Mouse (Mus musculus) heart, embryonic 14.5 days (tissue): ENCODE measurements around the gene Ankrd37. TPM values are rescaled to one million over a fixed set of nuclear protein-coding genes. Genes with fewer than 3 reads are reported as not detected.

ENCODE experiments used
- ATAC-seq: fragments of 200-750 bp; cut with Nextera tagmentation; 2 replicates; pipeline ENCODE4 v1.8.0; 2017; ENCODE audit warnings: low read depth, moderate TSS enrichment; ENCODE audit not compliant: insufficient number of reproducible peaks, insufficient read depth, low FRiP score
- H3K27ac ChIP-seq, 2 experiments: fragments of 200-500 bp in 1 of 2; fragments of 300-500 bp in 1 of 2; sonication (generic) in 1 of 2; replicated peaks in 1 of 2; 2 replicates each; pipeline ENCODE4 v1.5.1; 2012 to 2014; ENCODE audit warnings: low read depth in 2 of 2, low read length in 2 of 2, control low read depth in 1 of 2, mild to moderate bottlenecking in 1 of 2, mixed read lengths in 1 of 2; ENCODE audit not compliant: control insufficient read depth in 1 of 2, insufficient read depth in 1 of 2
- H3K27me3 ChIP-seq: fragments of 300-500 bp; sonication (generic); 2 replicates; pipeline ENCODE4 v1.6.1; 2014; ENCODE audit warnings: mild to moderate bottlenecking, low read length, control low read depth; ENCODE audit not compliant: control insufficient read depth, insufficient read depth
- H3K36me3 ChIP-seq: fragments of 300-500 bp; sonication (generic); 2 replicates; pipeline ENCODE4 v1.6.1; 2014; ENCODE audit warnings: mild to moderate bottlenecking, control low read depth, low read length, mixed read lengths; ENCODE audit not compliant: control insufficient read depth, insufficient read depth
- H3K4me1 ChIP-seq, 2 experiments: fragments of 200-500 bp in 1 of 2; fragments of 300-500 bp in 1 of 2; sonication (generic) in 1 of 2; 2 replicates each; pipeline ENCODE4 v1.6.1; 2012 to 2014; ENCODE audit warnings: low read length in 2 of 2, control low read depth in 1 of 2, mixed read lengths in 1 of 2; ENCODE audit not compliant: control insufficient read depth in 2 of 2, insufficient read depth in 2 of 2
- H3K4me2 ChIP-seq: fragments of 300-500 bp; sonication (generic); 2 replicates; pipeline ENCODE4 v1.6.1; 2014; ENCODE audit warnings: mild to moderate bottlenecking, low read length
- H3K4me3 ChIP-seq, 2 experiments: fragments of 200-500 bp in 1 of 2; fragments of 300-500 bp in 1 of 2; sonication (generic) in 1 of 2; 2 replicates each; pipeline ENCODE4 v1.5.1; 2012 to 2014; ENCODE audit warnings: low read length in 2 of 2, mild to moderate bottlenecking in 2 of 2, control low read depth in 1 of 2, low read depth in 1 of 2, moderate library complexity in 1 of 2; ENCODE audit not compliant: control insufficient read depth in 1 of 2, insufficient read depth in 1 of 2
- H3K9ac ChIP-seq: fragments of 300-500 bp; sonication (generic); 2 replicates; pipeline ENCODE4 v1.6.1; 2014; ENCODE audit warnings: mild to moderate bottlenecking, low read length
- H3K9me3 ChIP-seq: fragments of 300-500 bp; sonication (generic); 2 replicates; pipeline ENCODE4 v1.6.1; 2016; ENCODE audit warnings: low read length, control low read depth; ENCODE audit not compliant: control insufficient read depth
- WGBS: fragments of 180-500 bp; shearing (Covaris S2); extraction: QIAGEN DNeasy Blood & Tissue Kit; methylation state at CpG from one replicate; pipeline ENCODE4 v1.1.7; 2014; 5-methylcytosine and 5-hydroxymethylcytosine counted together
- polyA plus RNA-seq: library from polyadenylated mRNA; unstranded; fragments of >200 nt; fragmentation: Nextera tagmentation; extraction: Ambion mirVana; gene quantifications from 2 replicates; pipeline ENCODE4 v1.2.1, GENCODE M21; 2014

Gene Ankrd37
- polyA plus RNA-seq: 13.4 and 17.7 TPM in 2 replicates

- Histone ChIP-seq H3K4me2 (peak within 1 kb of the TSS; percentile 50), H3K9ac (peak within 1 kb of the TSS; percentile 41; the same call in 1 of the 2 replicates), H3K27me3 (no peaks in the 10 kb centered on the region), H3K4me1 (peaks cover 5 to 18% of the 10 kb centered on the region in 2 experiments), H3K4me3 (no peak within 1 kb of the TSS), H3K27ac (peak within 1 kb of the TSS; percentile 82 to 85), H3K9me3 (no peaks in the 10 kb centered on the region), H3K36me3 (no peaks in the 10 kb centered on the region)
- no peak for ATAC-seq
- 20% methylated on average over 4 of the region's 4 CpGs for WGBS
Measured at GRCm38 (mm10) chr8:46005596-46005995, at the start of gene Ankrd37. Ankrd37 (minus strand) TSS chr8:46005707.

GRCm38 (mm10) chr8:46040260-46040659, 34.8 kb upstream of the Ankrd37 start:
- Histone ChIP-seq H3K36me3 (peaks cover 34% of the 10 kb centered on the region), H3K4me1 (peaks cover 2 to 5% of the 10 kb centered on the region in 2 experiments; a peak in 3 of 4 replicates), H3K27ac (no peak overlapping the region), H3K9ac (no peak overlapping the region), H3K4me2 (no peak overlapping the region), H3K4me3 (no peak overlapping the region), H3K9me3 (no peaks in the 10 kb centered on the region), H3K27me3 (no peaks in the 10 kb centered on the region)
- 33% methylated on average over 13 of the region's 13 CpGs for WGBS
- ATAC-seq: no peak

- H3K9me3 ChIP-seq: no peaks in the 10 kb centered on the region
- no peak for ATAC-seq
- H3K4me2 ChIP-seq: no peak overlapping the region
- no peak overlapping the region for H3K4me3 ChIP-seq
- no peaks in the 10 kb centered on the region for H3K27me3 ChIP-seq
- peaks cover 2 to 5% of the 10 kb centered on the region in 2 experiments; a peak in 3 of 4 replicates for H3K4me1 ChIP-seq
- no peak overlapping the region for H3K9ac ChIP-seq
- 64% methylated on average over 1 of the region's 1 CpGs for WGBS
- H3K36me3 ChIP-seq: peaks cover 34% of the 10 kb centered on the region
- no peak overlapping the region for H3K27ac ChIP-seq
Measured at GRCm38 (mm10) chr8:46039666-46040065, 34.2 kb upstream of the Ankrd37 start.

GRCm38 (mm10) chr8:46036217-46036616, 30.7 kb upstream of the Ankrd37 start:
- H3K9me3 ChIP-seq: no peaks in the 10 kb centered on the region
- no peaks in the 10 kb centered on the region for H3K27me3 ChIP-seq
- no peak overlapping the region for H3K4me2 ChIP-seq
- no peak for ATAC-seq
- no peak overlapping the region for H3K9ac ChIP-seq
- H3K36me3 ChIP-seq: peaks cover 42% of the 10 kb centered on the region
- H3K27ac ChIP-seq: no peak overlapping the region
- 76% methylated on average over 11 of the region's 11 CpGs for WGBS
- H3K4me1 ChIP-seq: peaks cover 2 to 5% of the 10 kb centered on the region in 2 experiments; a peak in 3 of 4 replicates
- no peak overlapping the region for H3K4me3 ChIP-seq

GRCm38 (mm10) chr8:46024392-46024791, 18.9 kb upstream of the Ankrd37 start:
- no peak overlapping the region for H3K4me2 ChIP-seq
- no peak overlapping the region for H3K9ac ChIP-seq
- H3K9me3 ChIP-seq: no peaks in the 10 kb centered on the region
- H3K27me3 ChIP-seq: no peaks in the 10 kb centered on the region
- peaks cover 0 to 6% of the 10 kb centered on the region in 2 experiments; a peak in 3 of 4 replicates for H3K4me1 ChIP-seq
- no peak overlapping the region for H3K4me3 ChIP-seq
- H3K27ac ChIP-seq: no peak overlapping the region
- no peak for ATAC-seq
- WGBS: 50% methylated on average over 4 of the region's 4 CpGs
- no peaks in the 10 kb centered on the region for H3K36me3 ChIP-seq

GRCm38 (mm10) chr8:46022758-46023157, 17.3 kb upstream of the Ankrd37 start:
- 87% methylated on average over 9 of the region's 9 CpGs for WGBS
- ATAC-seq: no peak
- no peak overlapping the region for H3K4me3 ChIP-seq

GRCm38 (mm10) chr8:46022203-46022602, 16.7 kb upstream of the Ankrd37 start:
- no peaks in the 10 kb centered on the region for H3K36me3 ChIP-seq
- no peak overlapping the region for H3K4me2 ChIP-seq
- no peak overlapping the region for H3K9ac ChIP-seq
- no peak for ATAC-seq
- no peaks in the 10 kb centered on the region for H3K27me3 ChIP-seq
- 74% methylated on average over 9 of the region's 9 CpGs for WGBS
- H3K9me3 ChIP-seq: no peaks in the 10 kb centered on the region
- peaks cover 0 to 6% of the 10 kb centered on the region in 2 experiments; a peak in 3 of 4 replicates for H3K4me1 ChIP-seq
- no peak overlapping the region for H3K4me3 ChIP-seq
- H3K27ac ChIP-seq: no peak overlapping the region

More at GRCm38 (mm10) chr8:46022758-46023157, 17.3 kb upstream of the Ankrd37 start:
- H3K4me1 ChIP-seq: peaks cover 0 to 6% of the 10 kb centered on the region in 2 experiments; a peak in 3 of 4 replicates
- H3K4me2 ChIP-seq: no peak overlapping the region
- no peak overlapping the region for H3K27ac ChIP-seq
- no peaks in the 10 kb centered on the region for H3K27me3 ChIP-seq
- H3K36me3 ChIP-seq: no peaks in the 10 kb centered on the region
- no peaks in the 10 kb centered on the region for H3K9me3 ChIP-seq
- H3K9ac ChIP-seq: no peak overlapping the region
